Mouse (Mus musculus) splenic B cell, adult 2 months (primary cell): ENCODE measurements around the gene Rpf2.
A peak's percentile ranks its signal among the peaks of the same experiment; 100 is the strongest.

Experiments
- DNase-seq: peaks from one replicate; pipeline ENCODE4 v3.0.0-alpha.2; 2011; ENCODE audit warnings: low read depth, low spot score
- H3K27me3 ChIP-seq: 2 replicates; pipeline ENCODE4 v1.6.1; 2012; ENCODE audit warnings: mild to moderate bottlenecking, low read length, moderate library complexity, mixed read lengths; ENCODE audit not compliant: control insufficient read depth, poor library complexity, insufficient read depth, severe bottlenecking
- H3K36me3 ChIP-seq: 2 replicates; pipeline ENCODE4 v1.6.1; 2012; ENCODE audit warnings: mild to moderate bottlenecking, low read length, moderate library complexity, mixed read lengths; ENCODE audit not compliant: control insufficient read depth, poor library complexity, insufficient read depth, severe bottlenecking

The Rpf2 gene

DNA sequence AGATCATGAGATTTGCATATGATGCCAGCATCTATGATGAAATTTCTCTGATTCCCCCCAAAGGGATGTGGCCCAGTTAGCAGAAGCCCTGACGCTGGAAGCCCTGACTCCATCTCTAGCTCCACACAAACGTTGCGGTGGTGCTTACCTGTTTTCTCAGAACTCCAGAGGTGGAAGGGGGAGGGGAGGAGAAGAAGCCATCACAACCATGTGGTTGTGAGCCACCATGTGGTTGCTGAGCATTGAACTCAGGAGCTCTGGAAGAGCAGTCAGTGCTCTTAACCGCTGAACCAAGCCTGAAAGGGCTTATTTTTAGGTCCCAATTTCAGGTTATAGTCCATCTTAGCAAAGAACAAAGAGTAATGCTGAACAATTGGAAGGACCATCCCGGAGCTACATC, 13.5 kb upstream of the Rpf2 start:
- Histone ChIP-seq H3K27me3 (no peaks in the 10 kb centered on the region), H3K36me3 (no peaks in the 10 kb centered on the region)
- DNase-seq: no peak

DNA sequence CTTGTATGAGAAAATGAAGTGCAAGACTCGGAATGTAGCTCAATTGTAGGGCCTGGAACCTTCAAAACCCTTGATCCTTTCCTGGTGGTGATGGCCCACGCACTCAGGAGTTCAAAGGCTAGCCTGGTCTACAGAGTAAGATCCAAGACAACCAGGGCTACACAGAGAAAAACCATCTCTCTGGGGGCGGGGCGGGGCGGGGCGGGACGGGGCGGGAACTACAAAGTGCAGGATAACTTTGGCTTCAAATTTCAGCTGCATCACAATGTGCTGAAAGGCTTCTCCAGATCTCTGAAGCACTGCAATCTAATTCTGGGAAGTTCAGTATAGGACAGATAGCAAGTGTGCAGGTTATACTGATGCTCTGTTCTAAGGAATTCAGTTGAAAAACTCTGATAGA, 12.7 kb upstream of the Rpf2 start:
- Histone ChIP-seq H3K36me3 (no peaks in the 10 kb centered on the region), H3K27me3 (no peaks in the 10 kb centered on the region)
- no peak for DNase-seq

DNA sequence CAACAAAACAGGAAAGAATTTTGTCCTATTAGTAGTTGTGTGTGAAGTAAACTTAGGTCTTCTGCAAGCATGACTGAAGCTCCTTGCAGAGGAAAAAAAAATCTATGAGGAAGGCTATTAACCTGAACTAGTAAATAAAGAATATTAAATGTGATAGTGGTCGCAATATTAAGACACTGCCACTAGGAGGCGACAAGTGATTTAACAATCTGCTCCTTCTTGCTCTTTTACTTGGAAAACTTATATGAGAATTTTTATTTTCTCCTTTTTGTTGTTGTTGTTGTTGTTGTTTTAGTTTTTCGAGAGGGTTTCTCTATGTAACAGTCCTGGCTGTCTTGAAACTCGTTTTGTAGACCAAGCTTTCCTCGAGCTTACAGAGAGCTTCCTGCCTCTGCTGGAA, 12.1 kb upstream of the Rpf2 start:
- H3K27me3 ChIP-seq: no peaks in the 10 kb centered on the region; the same call in 1 of the 2 replicates
- peak; percentile 83 for DNase-seq
- H3K36me3 ChIP-seq: peaks cover 2% of the 10 kb centered on the region; the same call in 1 of the 2 replicates

DNA sequence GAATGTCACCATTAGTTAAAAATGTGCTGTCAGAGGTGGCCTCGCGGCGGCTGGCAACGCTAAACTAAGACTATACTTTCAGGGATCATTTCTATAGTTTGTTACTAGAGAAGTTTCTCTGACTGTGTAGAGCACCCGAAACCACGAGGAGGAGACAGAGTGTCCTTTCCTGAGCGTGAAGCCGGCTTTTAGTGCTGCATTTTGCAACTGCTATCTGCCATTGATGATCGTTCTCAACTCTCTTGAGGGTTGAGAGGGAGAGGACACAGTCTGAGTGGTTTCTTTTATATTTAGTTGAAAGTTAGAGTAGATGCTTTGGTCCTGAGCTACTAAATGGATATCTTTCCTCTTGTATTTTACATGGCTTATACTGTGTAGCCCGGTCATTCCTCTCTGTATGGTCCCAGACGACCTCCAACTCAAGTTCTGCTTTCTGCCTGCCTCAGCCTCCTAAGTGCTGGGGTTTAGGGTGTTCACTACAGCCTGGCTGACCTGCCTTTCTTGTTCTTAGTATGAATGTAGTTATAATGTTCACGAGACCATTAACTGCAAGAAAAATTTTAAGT, 11.6 kb upstream of the Rpf2 start:
- peak; percentile 96 for DNase-seq
- H3K36me3 ChIP-seq: peaks cover 2% of the 10 kb centered on the region; the same call in 1 of the 2 replicates
- H3K27me3 ChIP-seq: no peaks in the 10 kb centered on the region; the same call in 1 of the 2 replicates

DNA sequence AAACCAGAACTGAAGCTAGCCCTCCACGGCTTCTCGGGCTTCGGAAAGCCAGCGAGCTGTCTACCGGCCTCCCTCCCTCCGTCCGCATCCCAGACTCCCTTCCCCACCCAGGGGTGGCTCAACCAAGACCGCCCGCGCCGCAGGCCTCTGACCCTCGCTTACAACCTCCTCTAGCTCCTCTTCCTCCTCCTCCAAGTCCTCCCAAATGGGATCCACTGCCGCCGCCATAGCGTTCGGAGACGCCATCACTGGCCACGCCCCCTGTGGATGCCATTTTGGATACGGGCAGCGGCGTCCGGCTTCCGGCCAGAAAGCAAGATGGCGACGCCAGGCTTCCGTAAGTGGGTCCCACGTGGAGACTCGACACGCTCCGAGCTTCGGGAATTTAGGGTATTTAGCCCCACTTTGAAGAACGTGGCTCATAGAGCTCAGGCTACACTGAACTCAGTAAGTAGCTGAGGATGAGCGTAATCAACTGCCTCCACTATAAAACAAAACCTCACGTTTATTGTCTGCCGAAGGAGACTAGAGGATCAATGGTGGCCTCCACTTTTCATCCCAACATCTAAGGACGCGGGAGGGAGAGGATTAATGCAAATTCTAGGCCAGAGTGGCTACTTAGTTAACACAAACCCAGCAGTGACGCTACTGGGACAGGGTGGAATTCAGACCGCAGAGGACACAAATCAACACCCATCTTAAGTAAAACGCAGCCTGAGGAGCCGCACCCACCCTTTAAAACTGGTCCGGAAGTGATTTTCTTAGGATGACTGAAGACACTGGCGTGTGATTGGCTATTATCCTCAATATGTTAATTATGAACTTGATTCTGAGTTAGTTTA, 10.8 kb upstream of the Rpf2 start, which contains the start of gene Gtf3c6:
TSS of gene Gtf3c6 (minus strand) at position 695 of the 842 bp plus-strand sequence.
- DNase-seq: peak; percentile 93
- Histone ChIP-seq H3K27me3 (no peaks in the 10 kb centered on the region; the same call in 1 of the 2 replicates), H3K36me3 (peaks cover 6% of the 10 kb centered on the region)

DNA sequence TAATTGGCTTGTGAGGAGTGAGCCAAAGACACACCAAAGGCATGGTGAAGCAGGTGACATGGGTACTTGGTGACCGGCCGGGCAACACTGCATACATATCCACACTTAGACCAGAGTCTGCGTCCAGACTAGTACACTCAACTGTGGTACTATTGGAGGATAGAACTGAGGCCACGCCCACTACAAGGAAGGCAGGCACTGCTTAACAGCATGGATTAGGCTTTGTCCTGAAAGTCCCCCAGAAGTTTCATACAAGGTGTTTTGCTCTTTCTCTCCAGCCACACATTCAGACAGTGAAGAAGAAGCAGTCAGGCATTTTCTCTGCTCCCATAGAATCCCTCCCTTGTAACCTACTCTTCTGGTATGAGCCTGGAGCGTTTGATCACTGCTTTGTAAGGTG, 9.9 kb upstream of the Rpf2 start:
- peak; percentile 45 for DNase-seq
- peaks cover 6% of the 10 kb centered on the region for H3K36me3 ChIP-seq

DNA sequence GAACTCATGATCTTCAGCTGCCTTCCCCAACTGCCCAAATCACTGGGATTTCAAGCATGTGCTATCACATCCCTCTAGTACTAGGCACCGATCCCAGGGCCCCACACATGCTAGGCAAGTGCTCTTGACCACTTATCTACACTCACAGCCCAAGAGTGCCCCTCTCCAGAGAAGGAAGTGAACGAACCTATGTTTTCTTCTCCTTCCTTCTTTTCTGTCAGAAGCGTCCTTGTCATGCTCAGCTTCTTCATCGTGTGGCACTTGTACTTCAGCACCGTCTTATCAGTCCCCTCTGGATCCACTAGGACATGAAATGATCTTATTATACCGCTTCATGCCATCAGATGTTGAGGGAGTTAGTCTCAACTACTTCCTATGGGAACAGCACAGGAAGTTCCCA, 4.1 kb upstream of the Rpf2 start:
- peaks cover 8% of the 10 kb centered on the region for H3K36me3 ChIP-seq
- no peak for DNase-seq
- no peaks in the 10 kb centered on the region; the same call in 1 of the 2 replicates for H3K27me3 ChIP-seq

More for the DNA sequence above, 9.9 kb upstream of the Rpf2 start:
- no peaks in the 10 kb centered on the region; the same call in 1 of the 2 replicates for H3K27me3 ChIP-seq

DNA sequence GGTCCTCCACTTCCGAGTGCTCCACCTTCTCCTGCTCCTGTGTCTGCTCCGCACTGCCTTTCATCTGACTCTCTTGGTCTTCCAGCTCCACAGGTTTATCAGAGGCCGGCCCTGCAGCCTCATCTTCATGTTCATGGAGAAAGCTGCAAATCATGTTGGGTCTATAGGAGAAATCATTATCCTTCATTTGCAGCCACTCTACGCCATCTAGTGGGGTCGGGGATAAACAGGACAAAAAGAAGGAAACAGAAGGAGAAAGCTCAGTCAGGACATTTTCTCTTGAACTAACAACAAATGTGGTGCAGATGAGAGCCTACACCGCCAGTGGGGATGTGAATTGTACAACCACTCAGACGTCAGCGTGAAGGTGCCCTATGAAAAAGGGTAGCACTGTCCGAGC, 2.8 kb upstream of the Rpf2 start:
- Histone ChIP-seq H3K36me3 (peaks cover 8% of the 10 kb centered on the region), H3K27me3 (no peaks in the 10 kb centered on the region; the same call in 1 of the 2 replicates)
- DNase-seq: no peak

DNA sequence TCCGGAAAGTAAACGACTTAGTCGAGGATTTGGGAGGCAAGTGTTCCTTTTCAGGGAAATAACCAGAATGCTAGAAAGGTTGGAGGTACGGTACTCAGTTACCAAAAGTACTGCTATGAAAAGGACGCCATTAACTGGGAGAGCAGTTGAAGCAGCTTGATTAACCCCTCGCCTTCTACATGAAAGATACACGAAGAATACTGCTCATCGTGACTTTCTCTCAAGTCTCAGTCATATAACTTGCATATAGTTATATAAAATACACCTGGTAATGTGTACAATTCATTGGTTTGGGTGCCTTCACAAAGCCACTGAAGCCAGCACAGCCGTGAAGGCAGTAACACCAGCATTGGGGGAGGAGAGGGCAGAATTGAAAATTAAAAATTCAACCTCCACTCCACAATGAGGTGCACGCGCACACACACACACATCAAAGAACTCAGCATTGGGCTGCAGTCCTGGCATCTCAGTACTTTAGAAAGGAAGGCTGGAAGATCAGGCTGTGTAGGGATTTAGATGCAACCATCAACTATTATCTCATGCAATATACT, 405 bp upstream of the Rpf2 start:
- H3K36me3 ChIP-seq: peaks cover 7% of the 10 kb centered on the region
- no peaks in the 10 kb centered on the region for H3K27me3 ChIP-seq
- no peak for DNase-seq

DNA sequence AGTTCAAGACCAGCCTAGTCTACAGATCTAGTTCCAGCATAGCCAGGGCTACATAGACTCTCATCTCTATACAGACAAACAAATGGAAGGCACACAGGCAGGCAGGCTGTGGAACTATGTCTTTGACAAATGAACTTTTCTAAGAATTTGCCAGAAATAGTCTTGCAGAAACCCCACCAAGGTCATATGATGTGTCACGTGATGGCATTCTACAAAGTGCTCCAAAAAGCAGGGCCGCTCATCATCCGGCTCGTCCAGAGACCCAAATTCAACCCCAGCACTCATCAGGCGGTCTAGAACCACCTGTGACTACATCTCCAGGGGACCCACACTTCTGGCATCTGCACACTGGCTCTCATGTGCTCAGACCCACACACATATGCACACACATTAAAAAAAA, 9.0 kb downstream of the Rpf2 start:
- DNase-seq: no peak
- no peaks in the 10 kb centered on the region for H3K27me3 ChIP-seq
- H3K36me3 ChIP-seq: peaks cover 10% of the 10 kb centered on the region; the same call in 1 of the 2 replicates

DNA sequence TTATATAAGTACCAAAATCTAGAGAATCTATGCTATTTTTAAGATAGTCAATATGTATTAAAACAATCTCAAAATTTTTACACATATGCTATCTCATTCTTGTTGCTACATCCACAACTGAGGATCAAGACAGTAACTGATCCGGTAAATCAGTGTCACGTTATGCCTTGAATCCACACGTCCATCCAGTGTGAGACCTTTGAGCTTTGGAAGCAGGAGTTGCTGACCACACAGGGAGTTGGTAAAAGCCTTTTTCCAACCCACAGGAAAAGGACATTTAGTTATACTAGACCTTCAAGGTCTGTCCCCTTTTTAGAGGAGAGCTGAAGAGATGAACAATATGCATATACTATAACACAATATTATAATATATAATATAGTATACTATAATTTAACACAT, 13.6 kb downstream of the Rpf2 start:
- peaks cover 13% of the 10 kb centered on the region; the same call in 1 of the 2 replicates for H3K36me3 ChIP-seq
- H3K27me3 ChIP-seq: no peaks in the 10 kb centered on the region
- DNase-seq: no peak

DNA sequence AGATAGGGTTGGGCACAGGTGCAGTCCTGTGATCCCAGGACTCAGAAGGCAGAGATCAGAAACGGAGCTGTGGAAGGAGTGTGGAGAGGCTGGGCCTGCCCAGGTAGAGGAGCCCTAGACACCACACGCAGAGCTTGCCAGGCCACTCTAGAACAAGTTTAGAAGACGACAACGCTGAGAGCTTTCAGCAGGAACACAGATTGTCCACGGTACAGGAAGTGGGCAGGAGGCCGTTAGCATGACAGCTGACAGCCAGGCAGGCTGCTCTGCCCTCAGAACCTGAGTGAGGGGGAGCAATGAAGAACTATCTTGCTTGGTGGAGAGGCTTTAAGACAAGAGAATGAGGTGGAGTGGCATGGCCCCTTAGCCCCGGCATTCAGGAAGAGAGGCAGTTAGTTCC, 14.4 kb downstream of the Rpf2 start:
- Histone ChIP-seq H3K27me3 (no peaks in the 10 kb centered on the region), H3K36me3 (peaks cover 15% of the 10 kb centered on the region; the same call in 1 of the 2 replicates)
- DNase-seq: no peak

DNA sequence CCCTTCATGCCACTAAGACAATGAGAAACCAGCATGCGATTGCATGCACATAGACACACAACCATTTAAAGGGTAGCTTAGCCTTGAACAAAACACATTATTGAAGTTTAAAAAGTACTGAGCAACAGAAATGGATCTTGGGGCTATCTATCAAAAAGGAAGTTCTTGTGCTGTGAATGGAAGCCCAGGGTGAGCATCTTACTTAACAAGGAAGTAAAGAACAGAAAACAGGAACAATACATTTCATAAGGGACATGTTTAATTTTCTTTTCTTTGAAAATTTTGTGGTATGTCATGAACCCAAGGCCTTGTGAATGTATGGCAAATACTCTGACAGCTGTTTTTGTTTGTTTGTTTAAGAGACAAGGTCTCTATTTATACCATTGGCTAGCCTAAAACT, 17.1 kb downstream of the Rpf2 start:
- Histone ChIP-seq H3K27me3 (no peaks in the 10 kb centered on the region), H3K36me3 (peaks cover 13% of the 10 kb centered on the region; the same call in 1 of the 2 replicates)
- peak; percentile 20 for DNase-seq

DNA sequence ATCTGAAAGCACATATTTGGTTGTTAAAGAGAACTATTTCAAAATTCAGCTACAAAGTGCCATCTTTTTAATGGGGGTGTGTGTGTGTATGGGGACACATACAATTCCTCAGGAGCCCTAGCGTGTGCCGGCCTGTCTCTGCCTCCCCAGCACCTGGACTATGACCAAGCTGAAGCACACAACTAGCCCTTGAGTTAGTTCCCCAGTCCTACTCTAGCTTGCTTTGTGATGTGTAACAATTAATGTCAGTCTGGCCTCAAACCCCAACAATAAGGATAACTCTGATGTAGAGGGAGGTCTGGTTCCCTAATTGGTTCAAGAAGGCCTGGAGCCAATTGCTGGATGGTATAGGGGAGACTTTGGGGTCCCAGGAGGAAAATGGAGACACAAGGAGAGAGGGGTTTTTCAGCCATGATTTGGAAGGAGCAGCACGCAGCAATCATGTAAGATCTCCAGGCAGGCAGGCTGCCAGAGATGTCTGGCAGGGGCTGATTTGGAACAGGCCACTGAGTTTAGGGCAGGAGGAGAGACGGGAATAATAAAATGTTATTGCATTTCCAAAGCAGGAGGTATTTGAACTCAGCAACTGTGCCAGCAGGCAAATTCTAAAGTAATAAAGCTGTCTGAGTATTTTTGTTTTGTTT, 19.1 kb downstream of the Rpf2 start:
- Histone ChIP-seq H3K27me3 (no peaks in the 10 kb centered on the region), H3K36me3 (peaks cover 17% of the 10 kb centered on the region; the same call in 1 of the 2 replicates)
- DNase-seq: no peak
